Mouse (Mus musculus): ENCODE results near the gene Dhrs4.

DNA sequence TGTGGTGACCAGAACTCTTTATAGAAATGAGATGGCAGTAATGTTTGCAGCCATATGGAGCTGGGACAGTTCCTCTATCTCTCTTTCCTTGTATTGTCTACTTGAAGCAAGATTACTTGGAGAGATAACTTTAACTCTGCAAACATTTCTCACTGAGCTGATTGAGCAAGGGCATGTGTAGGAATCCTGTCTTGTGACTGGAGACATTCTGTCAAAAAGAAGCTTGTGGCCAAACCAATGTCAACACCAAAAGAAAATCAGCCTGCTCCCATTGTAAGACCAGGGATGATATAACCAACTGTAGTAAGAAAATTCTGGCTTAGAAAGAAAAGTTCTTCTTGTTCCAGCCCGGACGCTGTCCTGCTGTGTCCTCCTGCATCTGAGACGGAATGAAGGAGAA lies 43.7 kb upstream of the Dhrs4 start:
- TF ChIP-seq CTCF (IDR thresholded peaks at IDR 0.05; ENCODE audit: insufficient read depth, low read length) (no peak), POLR2A (IDR thresholded peaks at IDR 0.05; ENCODE audit: borderline replicate concordance, extremely low read depth, low read depth, low read length) (no peak)

Data from lung, adult 2 months (tissue).